Mouse (Mus musculus) liver, embryonic 16.5 days (tissue): Measurements from ENCODE around the gene Eif2d. TPM values are rescaled to one million over a fixed set of nuclear protein-coding genes. Genes with fewer than 3 reads are reported as not detected.

ENCODE experiments used
- ATAC-seq: fragments of 200-750 bp; cut with Nextera tagmentation; 2 replicates; pipeline ENCODE4 v1.8.0; 2017; ENCODE audit warnings: low read depth, mild to moderate bottlenecking, moderate number of reproducible peaks, moderate library complexity
- H3K27ac ChIP-seq: fragments of 300-500 bp; sonication (generic); 2 replicates; pipeline ENCODE4 v1.5.1; 2014; ENCODE audit warnings: mild to moderate bottlenecking, low read length
- H3K27me3 ChIP-seq: fragments of 300-500 bp; sonication (generic); 2 replicates; pipeline ENCODE4 v1.6.1; 2014; ENCODE audit warnings: low read depth, low read length, mixed read lengths; ENCODE audit not compliant: control insufficient read depth, insufficient read depth
- H3K36me3 ChIP-seq: fragments of 300-500 bp; sonication (generic); 2 replicates; pipeline ENCODE4 v1.6.1; 2014; ENCODE audit warnings: mild to moderate bottlenecking; ENCODE audit not compliant: control insufficient read depth, insufficient read depth
- H3K4me1 ChIP-seq: fragments of 300-500 bp; sonication (generic); 2 replicates; pipeline ENCODE4 v1.6.1; 2014; ENCODE audit warnings: low read depth, low read length, mixed read lengths; ENCODE audit not compliant: control insufficient read depth
- H3K4me2 ChIP-seq: fragments of 300-500 bp; sonication (generic); 2 replicates; pipeline ENCODE4 v1.6.1; 2014; ENCODE audit warnings: low read depth, low read length, mixed read lengths
- H3K4me3 ChIP-seq: fragments of 300-500 bp; sonication (generic); 2 replicates; pipeline ENCODE4 v1.5.1; 2014; ENCODE audit warnings: low read depth, mild to moderate bottlenecking, low read length
- H3K9ac ChIP-seq: fragments of 300-500 bp; sonication (generic); 2 replicates; pipeline ENCODE4 v1.6.1; 2014; ENCODE audit warnings: low read depth, low read length
- H3K9me3 ChIP-seq: fragments of 300-500 bp; sonication (generic); replicated peaks from 2 replicates; pipeline ENCODE4 v1.6.1; 2016; ENCODE audit warnings: low read length; ENCODE audit not compliant: control insufficient read depth
- WGBS: fragments of 180-500 bp; shearing (Covaris S2); extraction: QIAGEN DNeasy Blood & Tissue Kit; methylation state at CpG from one replicate; pipeline ENCODE4 v1.1.7; 2014; ENCODE audit not compliant: insufficient replicate concordance; 5-methylcytosine and 5-hydroxymethylcytosine counted together
- polyA plus RNA-seq: library from polyadenylated mRNA; unstranded; fragments of >200 nt; fragmentation: Nextera tagmentation; extraction: Ambion mirVana; gene quantifications from 2 replicates; pipeline ENCODE4 v1.2.1, GENCODE M21; 2015

The Eif2d gene
- polyA plus RNA-seq, 1 experiment from 2014 or later: 26.8 TPM

- Histone ChIP-seq H3K4me1 (no peaks in the 10 kb centered on the region; the same call in 1 of the 2 replicates), H3K27ac (no peak overlapping the region), H3K36me3 (no peaks in the 10 kb centered on the region), H3K27me3 (no peaks in the 10 kb centered on the region; the same call in 1 of the 2 replicates), H3K4me2 (no peak overlapping the region), H3K9ac (no peak overlapping the region), H3K4me3 (no peak overlapping the region), H3K9me3 (no peaks in the 10 kb centered on the region)
- peak; percentile 58 for ATAC-seq
- WGBS: 34% methylated on average over 2 of the region's 2 CpGs
These were observed 34.0 kb upstream of the Eif2d start for GRCm38 (mm10) chr1:131119026-131119425.

GRCm38 (mm10) chr1:131121987-131122386 is 31.0 kb upstream of the Eif2d start:
- no peak overlapping the region for H3K4me2 ChIP-seq
- peaks cover 27% of the 10 kb centered on the region for H3K4me1 ChIP-seq
- no peaks in the 10 kb centered on the region for H3K9me3 ChIP-seq
- H3K9ac ChIP-seq: no peak overlapping the region
- no peak overlapping the region for H3K27ac ChIP-seq
- 26% methylated on average over 3 of the region's 3 CpGs for WGBS
- no peak overlapping the region for H3K4me3 ChIP-seq
- no peaks in the 10 kb centered on the region for H3K36me3 ChIP-seq
- H3K27me3 ChIP-seq: no peaks in the 10 kb centered on the region
- ATAC-seq: no peak

- no peaks in the 10 kb centered on the region for H3K27me3 ChIP-seq
- no peak overlapping the region for H3K4me3 ChIP-seq
- H3K9ac ChIP-seq: no peak overlapping the region
- no peaks in the 10 kb centered on the region for H3K9me3 ChIP-seq
- 58% methylated on average over 10 of the region's 10 CpGs for WGBS
- peaks cover 36% of the 10 kb centered on the region for H3K4me1 ChIP-seq
- H3K4me2 ChIP-seq: no peak overlapping the region
- ATAC-seq: no peak
- peaks cover 10% of the 10 kb centered on the region for H3K36me3 ChIP-seq
- H3K27ac ChIP-seq: no peak overlapping the region
These were observed 29.3 kb upstream of the Eif2d start for GRCm38 (mm10) chr1:131123522-131124265.

- H3K4me3 ChIP-seq: peak overlapping the region; percentile 50
- H3K27ac ChIP-seq: peak overlapping the region; percentile 99
- peaks cover 36% of the 10 kb centered on the region for H3K4me1 ChIP-seq
- 10% methylated on average over 11 of the region's 11 CpGs for WGBS
- peak overlapping the region; percentile 76 for H3K4me2 ChIP-seq
- H3K36me3 ChIP-seq: peaks cover 30% of the 10 kb centered on the region
- no peaks in the 10 kb centered on the region for H3K9me3 ChIP-seq
- H3K9ac ChIP-seq: peak overlapping the region; percentile 67
- no peaks in the 10 kb centered on the region for H3K27me3 ChIP-seq
- ATAC-seq: peak; percentile 98
These were observed 26.8 kb upstream of the Eif2d start for GRCm38 (mm10) chr1:131125987-131126744.

- Histone ChIP-seq H3K36me3 (peaks cover 16% of the 10 kb centered on the region), H3K9ac (peak overlapping the region; percentile 31; the same call in 1 of the 2 replicates), H3K27me3 (no peaks in the 10 kb centered on the region), H3K4me3 (peak overlapping the region; percentile 95), H3K4me2 (peak overlapping the region; percentile 77), H3K4me1 (peaks cover 23% of the 10 kb centered on the region), H3K9me3 (no peaks in the 10 kb centered on the region), H3K27ac (0 out of 2 replicates have a peak overlapping the region, but pooled peaks have one; percentile 29)
- ATAC-seq: no peak
- WGBS: 83% methylated on average over 6 of the region's 6 CpGs
These were observed 18.8 kb upstream of the Eif2d start for GRCm38 (mm10) chr1:131134231-131134630.

GRCm38 (mm10) chr1:131134942-131135522 is 17.9 kb upstream of the Eif2d start:
- no peak for ATAC-seq
- Histone ChIP-seq H3K36me3 (peaks cover 7% of the 10 kb centered on the region), H3K9ac (peak overlapping the region; percentile 45), H3K4me3 (peak overlapping the region; percentile 95), H3K27ac (peak overlapping the region; percentile 71), H3K9me3 (no peaks in the 10 kb centered on the region), H3K4me2 (peak overlapping the region; percentile 77), H3K27me3 (no peaks in the 10 kb centered on the region), H3K4me1 (peaks cover 27% of the 10 kb centered on the region)
- WGBS: 34% methylated on average over 8 of the region's 8 CpGs

GRCm38 (mm10) chr1:131135960-131136629 is 16.9 kb upstream of the Eif2d start:
- Histone ChIP-seq H3K4me2 (peak overlapping the region; percentile 77), H3K27ac (peak overlapping the region; percentile 76), H3K4me3 (peak overlapping the region; percentile 95), H3K4me1 (peaks cover 27% of the 10 kb centered on the region), H3K9ac (peak overlapping the region; percentile 45), H3K9me3 (no peaks in the 10 kb centered on the region), H3K27me3 (no peaks in the 10 kb centered on the region), H3K36me3 (no peaks in the 10 kb centered on the region; the same call in 1 of the 2 replicates)
- ATAC-seq: peak; percentile 22
- 20% methylated on average over 10 of the region's 10 CpGs for WGBS

- Histone ChIP-seq H3K36me3 (no peaks in the 10 kb centered on the region; the same call in 1 of the 2 replicates), H3K4me1 (peaks cover 27% of the 10 kb centered on the region), H3K27ac (peak overlapping the region; percentile 76), H3K9me3 (no peaks in the 10 kb centered on the region), H3K27me3 (no peaks in the 10 kb centered on the region), H3K4me3 (peak overlapping the region; percentile 95), H3K9ac (peak overlapping the region; percentile 45), H3K4me2 (peak overlapping the region; percentile 77)
- no peak for ATAC-seq
- WGBS: 12% methylated on average over 5 of the region's 5 CpGs
These were observed 15.9 kb upstream of the Eif2d start for GRCm38 (mm10) chr1:131137111-131137510.
